ENCODE assay signal across 10 mouse cellular contexts in genomic region chr3:108838980-108839379, GRCm38 (mm10). TPM values are rescaled to one million over a fixed set of nuclear protein-coding genes. Genes with fewer than 3 reads are reported as not detected.
DNase-seq lines count a peak whose midpoint lies in the region; ATAC-seq and TF ChIP-seq lines count a peak whose summit lies in the region.
"Had no signal": no experiment of that assay in that cellular context is flagged by ENCODE, and none has a peak within 500 bp of the region (broad histone marks: within the 10 kb centered on the region; RNA-seq: fewer than 3 reads in every experiment).

No protein-coding gene starts in this region.

- DNase-seq in heart, postnatal 0 days (ENCODE audit: low spot score): no peak
- no peak for DNase-seq in heart, adult 11 months
- DNase-seq in embryonic facial prominence, embryonic 10.5 days (ENCODE audit: low spot score): no peak
- peak; percentile 22 for DNase-seq in induced T-regulatory cell, adult 2 months (ENCODE audit: low read depth)
- DNase-seq in midbrain, embryonic 14.5 days: no peak
- DNase-seq in left cerebral cortex, postnatal 14 days (ENCODE audit: low spot score in 2 of 2): no peak
- no peak for DNase-seq in left cerebral cortex, postnatal 10 days (ENCODE audit: extremely low spot score in 1 of 2, low spot score in 2 of 2)
- no peak for DNase-seq in embryo, embryonic 11 days
- DNase-seq: retina, postnatal 1 day had no signal

- H3K27me3 ChIP-seq in heart, postnatal 0 days (ENCODE audit: control insufficient read depth, insufficient read depth, low read length): no peaks in the 10 kb centered on the region
- no peaks in the 10 kb centered on the region for H3K27me3 ChIP-seq in embryonic facial prominence, embryonic 10.5 days (replicated peaks; ENCODE audit: low read depth, poor library complexity, severe bottlenecking)
- H3K27me3 ChIP-seq in midbrain, embryonic 14.5 days (ENCODE audit: control insufficient read depth, insufficient read depth, low read length): no peaks in the 10 kb centered on the region

- intact Hi-C loops in left cerebral cortex, postnatal 14 days (cut with DNase I): loop anchor here (5.0 kb wide), 1 partner anchor 117 kb away; the partner anchor contains the start of gene Gpsm2
- intact Hi-C loops in left cerebral cortex, postnatal 10 days (cut with DNase I): no loop called here

- peaks cover 4% of the 10 kb centered on the region; the same call in 1 of the 2 replicates for H3K36me3 ChIP-seq in heart, postnatal 0 days (replicated peaks; ENCODE audit: control insufficient read depth, insufficient read depth, low read length)
- H3K36me3 ChIP-seq in embryonic facial prominence, embryonic 10.5 days (replicated peaks): peaks cover 10% of the 10 kb centered on the region
- no peaks in the 10 kb centered on the region for H3K36me3 ChIP-seq in midbrain, embryonic 14.5 days (ENCODE audit: control insufficient read depth, insufficient read depth, low read length)

- H3K4me3 ChIP-seq in heart, postnatal 0 days (ENCODE audit: low read depth, low read length): peak overlapping the region; percentile 96
- peak overlapping the region; percentile 80; the same call in 1 of the 2 replicates for H3K4me3 ChIP-seq in embryonic facial prominence, embryonic 10.5 days
- 0 out of 2 replicates have a peak overlapping the region, but pooled peaks have one; percentile 85 for H3K4me3 ChIP-seq in midbrain, embryonic 14.5 days (replicated peaks; ENCODE audit: low read depth, low read length)

- H3K9ac ChIP-seq in heart, postnatal 0 days (replicated peaks; ENCODE audit: low read depth, low read length): no peak overlapping the region
- no peak overlapping the region for H3K9ac ChIP-seq in midbrain, embryonic 14.5 days (replicated peaks; ENCODE audit: low read length)

- no peak overlapping the region for H3K27ac ChIP-seq in heart, postnatal 0 days (ENCODE audit: low read depth)
- no peak overlapping the region for H3K27ac ChIP-seq in embryonic facial prominence, embryonic 10.5 days (replicated peaks)
- no peak overlapping the region for H3K27ac ChIP-seq in midbrain, embryonic 14.5 days (replicated peaks; ENCODE audit: low read depth, low read length)

- ATAC-seq in heart, postnatal 0 days (ENCODE audit: insufficient read depth, low read depth): no peak
- no peak for ATAC-seq in midbrain, embryonic 14.5 days (ENCODE audit: low FRiP score, low TSS enrichment)

- no peak for TF ChIP-seq EP300 in heart, postnatal 0 days (IDR thresholded peaks at IDR 0.05; ENCODE audit: low read depth)

- H3K4me2 ChIP-seq in heart, postnatal 0 days (ENCODE audit: low read depth, low read length): peak overlapping the region; percentile 64
- H3K4me2 ChIP-seq in midbrain, embryonic 14.5 days (ENCODE audit: low read length): peak overlapping the region; percentile 72

- 67% methylated on average over 7 of the region's 7 CpGs for WGBS in heart, postnatal 0 days
- WGBS in embryonic facial prominence, embryonic 10.5 days: 87% methylated on average over 7 of the region's 7 CpGs
- WGBS in midbrain, embryonic 14.5 days: 82% methylated on average over 7 of the region's 7 CpGs

- H3K9me3 ChIP-seq in heart, postnatal 0 days (replicated peaks; ENCODE audit: control insufficient read depth, low read length): no peaks in the 10 kb centered on the region
- H3K9me3 ChIP-seq in embryonic facial prominence, embryonic 10.5 days: no peaks in the 10 kb centered on the region
- no peaks in the 10 kb centered on the region for H3K9me3 ChIP-seq in midbrain, embryonic 14.5 days (ENCODE audit: control insufficient read depth, low read length)
- H3K9me3 ChIP-seq: G1E had no signal

- H3K4me1 ChIP-seq in heart, postnatal 0 days (ENCODE audit: control insufficient read depth, insufficient read depth): peaks cover 11% of the 10 kb centered on the region
- H3K4me1 ChIP-seq in embryonic facial prominence, embryonic 10.5 days: peaks cover 19% of the 10 kb centered on the region
- peaks cover 4% of the 10 kb centered on the region; the same call in 1 of the 2 replicates for H3K4me1 ChIP-seq in midbrain, embryonic 14.5 days (ENCODE audit: control insufficient read depth, insufficient read depth, low read length)

- no peak for TF ChIP-seq CTCF in heart, postnatal 0 days (IDR thresholded peaks at IDR 0.05; ENCODE audit: low read depth)

RNA-seq across cellular contexts. Expression of gene Stxbp3, which starts 1.3 kb away (rescaled TPM):
- total RNA-seq in heart, postnatal 0 days (2014; rRNA removed; ENCODE audit: low replicate concordance): 12.8 and 28.1 TPM in 2 replicates
- polyA plus RNA-seq in heart, postnatal 0 days (2015; fragmentation: Nextera tagmentation; extraction: Ambion mirVana): 26.8 and 27.9 TPM in 2 replicates
- polyA plus RNA-seq in embryonic facial prominence, embryonic 10.5 days (2016; fragmentation: Nextera tagmentation; extraction: Ambion mirVana): 22.4 and 23.1 TPM in 2 replicates
- 12.4 and 16.0 TPM in 2 replicates for polyA plus RNA-seq in midbrain, embryonic 14.5 days (2014; fragmentation: Nextera tagmentation; extraction: Ambion mirVana)
- total RNA-seq in left cerebral cortex, postnatal 14 days (2021): 10 to 100 TPM; 16.7 to 17.5 TPM
- total RNA-seq in left cerebral cortex, postnatal 10 days (2021): 10 to 100 TPM; 14.1 to 15.2 TPM

RNA-seq across cellular contexts. Expression of gene Fndc7, which starts 50.8 kb away (rescaled TPM):
- 1.5 TPM in 1 of 2 replicates, not detected in the other for total RNA-seq in heart, postnatal 0 days (2014; rRNA removed; ENCODE audit: low replicate concordance)
- polyA plus RNA-seq in heart, postnatal 0 days (2015; fragmentation: Nextera tagmentation; extraction: Ambion mirVana): 0.08 TPM in 1 of 2 replicates, not detected in the other
- 0.34 TPM in 1 of 2 replicates, not detected in the other for polyA plus RNA-seq in embryonic facial prominence, embryonic 10.5 days (2016; fragmentation: Nextera tagmentation; extraction: Ambion mirVana)
- not detected in 2 replicates for polyA plus RNA-seq in midbrain, embryonic 14.5 days (2014; fragmentation: Nextera tagmentation; extraction: Ambion mirVana)
- total RNA-seq in left cerebral cortex, postnatal 14 days (2021): under 1 TPM in 1 of 2 experiments, not detected in 1; 0.11 TPM
- total RNA-seq in left cerebral cortex, postnatal 10 days (2021): not detected
- polyA plus RNA-seq: G1E had no signal
